Mouse (Mus musculus) brain, adult 2 months (tissue): ENCODE results near the gene Asb4.

Experiments
- DNase-seq: peaks from one replicate; pipeline ENCODE4 v3.0.0; 2011; ENCODE audit warnings: low read depth, low spot score

Asb4 gene

DNA sequence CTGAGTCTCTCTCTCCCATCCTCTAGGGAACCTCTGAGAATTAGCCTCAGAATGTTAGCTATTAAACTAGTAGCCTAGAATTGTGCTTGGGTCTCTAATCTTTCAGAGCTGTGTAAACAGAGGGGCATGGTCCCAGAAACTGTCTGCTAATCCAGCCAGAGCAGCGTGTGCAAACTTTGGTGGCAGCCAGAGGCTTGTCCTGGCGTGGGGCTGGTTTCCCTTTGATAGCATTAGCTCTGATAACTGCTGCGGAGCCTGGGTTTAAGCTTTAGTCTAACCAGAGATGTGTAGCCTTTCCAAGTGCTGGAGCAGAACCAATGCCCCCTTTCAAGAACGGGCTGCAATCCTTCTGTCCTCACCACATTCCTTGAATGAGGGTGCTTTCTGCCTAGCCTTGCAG lies 11.8 kb downstream of the Asb4 start:
- no peak for DNase-seq

DNA sequence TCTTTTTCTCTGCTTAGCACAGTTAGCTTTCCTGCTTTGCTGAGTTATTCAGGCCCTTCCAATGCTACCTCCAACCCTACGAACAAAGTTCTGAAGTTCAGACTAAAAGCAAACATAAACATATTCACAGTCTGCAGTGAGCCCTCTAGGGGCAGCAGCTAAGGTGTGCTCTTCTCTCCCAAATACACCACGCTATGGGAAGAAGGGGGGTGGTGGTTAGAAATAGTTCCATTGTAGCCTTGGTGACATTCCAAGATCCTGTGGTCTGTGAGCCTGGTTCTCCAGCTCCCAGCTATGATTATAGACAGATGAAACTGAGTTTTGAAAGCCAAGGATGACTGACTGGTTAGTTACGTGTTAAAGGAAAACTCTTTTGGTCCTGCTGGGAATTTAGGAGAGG lies 13.6 kb downstream of the Asb4 start:
- no peak for DNase-seq

DNA sequence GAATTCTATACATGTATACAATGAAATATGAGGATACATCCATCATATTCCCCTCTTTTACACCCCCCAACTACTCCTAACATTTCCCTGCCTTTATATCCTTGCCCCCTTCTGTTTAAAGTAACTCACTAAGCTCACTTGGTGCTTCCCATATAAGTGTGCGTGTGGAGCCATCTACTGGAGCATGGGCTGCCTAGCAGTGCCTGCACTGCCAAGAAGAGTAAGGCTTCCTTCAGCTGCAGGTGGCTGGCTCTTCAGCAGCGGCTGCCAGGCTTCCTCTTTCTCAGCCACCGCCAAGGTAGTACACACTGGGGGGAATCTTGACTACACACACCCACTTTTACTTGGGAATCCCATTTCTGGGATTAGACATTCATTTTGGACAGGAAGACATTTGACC lies 18.2 kb downstream of the Asb4 start:
- DNase-seq = peak; percentile 86

DNA sequence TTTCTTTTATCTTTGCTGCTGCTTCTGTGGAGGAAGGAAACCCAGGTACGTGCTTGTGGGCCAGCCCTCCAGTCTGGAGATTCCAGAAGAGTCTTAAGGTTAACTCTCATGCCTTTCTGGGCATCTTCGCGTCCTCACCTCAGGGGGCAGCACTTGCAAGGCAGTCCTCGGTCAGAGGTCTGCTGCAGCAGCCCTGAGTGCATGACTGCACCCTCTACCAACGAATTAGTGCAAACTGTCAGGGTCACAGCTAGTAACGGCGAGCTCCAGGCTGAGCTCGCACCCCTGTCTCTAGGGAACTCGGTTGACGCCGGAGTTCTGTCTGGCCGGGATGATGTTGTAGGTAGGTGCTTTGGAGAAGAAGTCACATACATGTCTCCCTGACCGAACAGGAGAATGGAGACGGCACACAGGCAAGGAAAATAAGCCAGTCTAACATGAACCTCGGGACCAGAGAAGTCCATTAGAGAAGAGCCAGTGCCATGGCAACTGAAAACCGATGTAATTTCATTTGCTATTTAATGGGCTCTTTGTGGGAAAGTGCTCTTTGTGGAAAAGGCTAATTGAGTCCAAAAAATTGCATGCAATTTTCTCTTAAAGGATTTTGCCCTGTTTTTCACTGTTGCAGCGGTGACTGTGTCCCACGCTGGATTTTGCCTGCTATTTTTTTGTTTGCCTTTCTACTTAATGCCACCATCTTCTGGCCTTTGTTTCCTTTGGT lies 20.1 kb downstream of the Asb4 start:
- DNase-seq = peak; percentile 23

DNA sequence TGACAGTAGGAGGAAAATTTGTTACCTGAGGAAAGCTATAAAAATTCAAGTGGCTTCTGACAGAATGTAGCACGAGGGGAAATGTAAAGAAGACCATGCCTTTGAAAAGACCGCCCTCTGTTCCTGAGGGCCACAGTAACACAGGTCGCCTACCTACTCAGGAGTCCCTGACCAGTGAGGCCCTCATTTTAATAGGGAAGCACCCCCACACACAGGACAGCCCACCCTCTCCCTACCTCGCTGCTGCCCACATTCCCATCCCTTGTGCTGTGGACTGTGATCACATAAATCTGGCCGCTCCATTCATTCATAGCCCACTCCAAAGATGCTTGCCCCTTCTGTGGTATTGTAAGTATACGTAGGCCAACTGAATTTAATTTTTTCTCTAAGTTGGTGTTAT lies 20.8 kb downstream of the Asb4 start:
- DNase-seq = no peak

DNA sequence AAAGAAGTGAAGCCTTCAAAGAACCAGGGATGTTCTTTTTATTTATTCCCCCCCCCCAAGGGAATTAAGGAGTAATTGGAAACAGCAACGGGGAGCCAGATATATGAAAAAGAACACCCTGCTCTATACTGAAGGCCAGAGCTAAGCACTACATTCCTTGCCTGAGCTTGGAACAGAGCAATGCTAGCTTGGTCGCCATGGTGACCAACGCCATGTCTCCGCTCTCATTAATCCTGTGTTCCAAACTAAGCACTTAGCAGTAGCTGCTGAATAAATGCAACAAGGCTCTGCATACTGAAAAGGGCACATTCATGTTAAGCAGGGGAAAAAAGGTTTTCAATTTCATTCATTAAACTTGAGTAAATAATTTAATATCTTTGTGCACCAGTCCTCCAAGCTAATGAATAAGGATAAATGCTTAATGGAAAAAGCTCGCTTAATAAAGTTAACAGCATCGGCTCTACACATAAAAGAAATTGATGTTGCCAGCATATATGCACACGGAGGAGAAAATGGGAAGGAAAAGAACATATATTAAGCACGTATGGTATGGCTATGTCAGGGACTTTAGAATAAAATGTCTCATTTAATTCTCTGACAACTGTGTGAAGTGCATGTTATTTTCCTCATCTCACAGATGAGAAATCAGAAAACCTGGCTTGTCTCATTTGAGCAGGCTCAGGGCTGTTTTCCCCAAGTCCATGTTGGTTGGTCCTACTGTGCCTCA lies 25.4 kb downstream of the Asb4 start:
- peak; percentile 88 for DNase-seq

DNA sequence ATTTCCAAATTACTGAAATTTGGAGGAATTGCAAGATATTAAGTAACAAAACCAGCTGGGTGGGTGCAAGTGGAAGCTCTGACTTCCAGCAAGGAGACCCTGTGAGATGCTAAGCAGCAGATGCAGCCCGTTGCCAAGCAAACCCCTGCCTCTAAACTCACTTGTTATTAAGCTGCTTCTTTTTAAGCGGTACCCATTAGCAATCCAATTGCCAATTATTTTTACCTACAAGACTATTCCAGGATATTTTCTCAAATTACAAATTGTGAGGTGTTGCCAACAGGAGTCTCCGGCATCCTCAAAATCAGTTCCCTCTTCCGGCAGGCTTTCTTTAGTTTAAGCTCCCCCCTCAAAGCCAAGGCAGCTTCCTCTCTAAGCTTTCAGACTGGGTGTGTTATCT lies 26.5 kb downstream of the Asb4 start:
- no peak for DNase-seq

DNA sequence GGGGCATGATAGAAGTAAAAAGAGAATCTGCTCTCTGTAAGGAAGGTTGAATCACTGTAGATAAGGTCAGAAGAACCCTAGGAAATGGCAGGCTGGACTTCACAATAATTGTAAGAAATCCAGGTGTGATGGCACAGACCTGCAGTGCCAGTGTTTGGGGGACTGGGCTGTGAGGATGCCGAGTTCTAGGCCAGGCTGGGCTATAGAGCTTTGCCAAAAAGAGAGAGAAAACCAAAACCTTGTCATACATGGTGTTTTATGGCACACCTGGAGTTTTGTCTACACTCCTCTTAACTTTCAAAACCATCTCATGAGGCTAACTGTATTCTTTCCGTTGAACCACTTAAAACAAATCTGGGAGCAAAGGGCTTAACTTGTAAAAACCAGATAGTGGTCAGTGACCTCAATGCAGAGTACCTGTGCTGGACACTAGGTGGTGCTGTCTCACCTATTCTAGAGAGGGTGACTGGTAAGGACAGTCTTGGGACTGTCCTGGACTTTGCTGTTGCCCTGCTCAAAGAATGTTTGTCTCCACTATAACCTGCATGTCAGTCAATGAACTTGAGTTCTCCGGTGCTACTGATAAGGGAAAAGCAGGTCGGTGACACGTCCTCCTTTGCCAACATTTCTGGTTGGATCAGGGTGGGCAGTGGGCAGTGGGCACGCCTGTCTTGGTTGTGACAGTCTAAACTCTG lies 27.7 kb downstream of the Asb4 start:
- peak; percentile 74 for DNase-seq

DNA sequence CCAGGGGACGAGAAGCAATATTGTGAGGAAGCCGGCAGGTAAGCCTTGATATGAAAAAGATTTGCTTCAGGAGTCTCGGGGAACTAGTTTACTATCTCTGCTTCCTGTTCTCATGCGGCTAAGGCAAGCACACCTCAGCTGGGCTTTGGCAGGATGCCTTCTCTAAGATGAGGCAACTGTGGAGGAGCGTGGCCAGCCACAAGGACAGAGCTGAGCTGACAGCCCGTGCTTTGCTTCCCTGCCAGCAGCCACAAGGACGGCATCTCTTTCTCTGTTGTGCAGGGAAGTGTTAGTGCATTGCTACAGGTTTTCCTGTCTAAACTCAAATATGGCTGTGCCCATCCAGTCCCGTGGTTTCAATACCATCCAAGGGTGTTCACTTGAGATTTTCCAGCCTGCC lies 30.1 kb downstream of the Asb4 start:
- peak; percentile 23 for DNase-seq

DNA sequence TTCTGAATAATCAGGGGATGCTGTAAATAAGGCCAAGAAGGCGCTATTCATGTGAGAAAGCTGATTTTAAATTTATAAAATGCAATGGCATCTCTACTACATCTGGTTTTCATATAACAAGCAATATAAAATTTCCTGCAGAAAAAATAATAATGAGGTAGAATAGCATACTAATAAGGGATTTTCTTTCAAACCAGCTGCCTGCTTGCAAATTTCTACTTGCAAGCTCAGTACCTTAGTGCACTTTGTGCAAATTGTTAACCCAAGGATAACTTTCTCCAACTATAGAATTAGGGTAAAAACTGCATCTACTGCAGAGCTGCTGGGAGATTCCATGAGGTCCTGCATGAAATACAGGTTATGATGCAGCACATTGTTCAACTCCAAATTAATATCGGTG lies 38.3 kb downstream of the Asb4 start:
- no peak for DNase-seq

DNA sequence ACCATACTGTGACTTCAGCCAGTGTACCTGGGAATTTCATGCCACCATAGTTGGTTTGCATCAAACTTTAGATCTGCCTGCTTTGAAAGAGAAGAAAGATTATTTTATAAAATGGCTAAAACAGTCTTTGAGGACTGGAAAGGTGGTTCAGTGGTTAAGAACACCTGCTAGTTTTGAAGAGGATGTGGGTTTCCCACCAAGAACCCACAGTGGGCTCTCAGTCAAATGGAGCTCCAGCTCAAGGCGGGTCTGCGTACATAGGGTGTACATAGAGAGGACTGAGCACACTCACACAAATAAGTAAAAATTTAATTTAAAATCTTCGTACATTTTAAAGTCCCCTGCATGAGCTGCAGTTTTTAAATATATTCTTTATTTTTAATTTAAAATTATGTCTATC lies 39.2 kb downstream of the Asb4 start:
- no peak for DNase-seq

DNA sequence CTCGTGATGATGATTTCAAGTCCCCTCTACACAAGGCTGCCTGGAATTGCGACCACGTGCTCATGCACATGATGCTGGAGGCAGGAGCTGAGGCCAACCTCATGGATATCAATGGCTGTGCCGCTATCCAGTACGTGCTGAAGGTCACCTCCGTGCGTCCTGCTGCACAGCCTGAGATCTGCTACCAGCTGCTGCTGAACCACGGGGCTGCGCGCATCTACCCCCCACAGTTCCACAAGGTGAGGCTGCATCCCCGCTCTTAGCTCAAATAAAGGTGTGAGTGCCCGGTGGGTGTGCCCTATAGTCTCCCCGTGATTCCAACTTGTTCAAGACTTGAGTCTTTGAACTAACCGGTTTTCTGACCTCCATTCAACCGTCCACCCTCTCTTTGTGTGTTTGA lies 40.4 kb downstream of the Asb4 start:
- DNase-seq = no peak

DNA sequence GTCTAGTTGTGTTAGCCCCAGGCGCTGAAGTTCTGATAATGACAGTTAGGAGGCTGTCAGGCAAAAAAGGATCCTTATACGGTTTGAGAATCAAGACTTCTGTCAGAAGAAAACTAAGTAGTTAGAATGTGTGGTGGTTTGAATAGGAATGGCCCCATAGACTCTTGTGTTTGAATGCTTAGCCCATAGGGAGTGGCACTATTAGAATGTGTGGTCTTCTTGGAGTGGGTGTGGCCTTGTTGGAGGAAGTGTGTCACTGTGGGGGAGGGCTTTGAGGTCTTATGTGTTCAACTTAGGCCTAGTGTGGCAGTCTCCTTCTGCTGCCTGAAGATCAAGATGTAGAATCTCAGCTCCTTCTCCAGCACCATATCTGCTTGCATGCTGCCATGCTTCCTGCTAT lies 43.8 kb downstream of the Asb4 start:
- DNase-seq = no peak

DNA sequence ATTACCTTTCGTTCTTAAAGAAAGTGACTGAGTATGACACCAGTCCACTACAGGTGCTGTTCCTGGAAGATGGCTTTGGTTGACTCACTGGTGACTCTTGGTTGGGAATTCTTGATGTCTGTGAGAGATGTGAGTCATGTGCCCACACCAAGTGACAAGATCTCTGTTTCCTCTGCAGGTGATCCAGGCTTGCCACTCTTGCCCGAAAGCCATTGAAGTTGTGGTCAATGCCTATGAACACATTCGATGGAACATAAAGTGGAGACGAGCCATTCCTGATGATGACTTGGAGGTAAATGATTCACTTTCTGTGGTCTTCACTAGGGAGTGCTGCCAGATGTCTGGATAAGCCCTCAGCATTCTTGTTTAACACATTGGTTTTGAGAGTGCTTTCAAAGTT lies 46.4 kb downstream of the Asb4 start:
- no peak for DNase-seq

DNA sequence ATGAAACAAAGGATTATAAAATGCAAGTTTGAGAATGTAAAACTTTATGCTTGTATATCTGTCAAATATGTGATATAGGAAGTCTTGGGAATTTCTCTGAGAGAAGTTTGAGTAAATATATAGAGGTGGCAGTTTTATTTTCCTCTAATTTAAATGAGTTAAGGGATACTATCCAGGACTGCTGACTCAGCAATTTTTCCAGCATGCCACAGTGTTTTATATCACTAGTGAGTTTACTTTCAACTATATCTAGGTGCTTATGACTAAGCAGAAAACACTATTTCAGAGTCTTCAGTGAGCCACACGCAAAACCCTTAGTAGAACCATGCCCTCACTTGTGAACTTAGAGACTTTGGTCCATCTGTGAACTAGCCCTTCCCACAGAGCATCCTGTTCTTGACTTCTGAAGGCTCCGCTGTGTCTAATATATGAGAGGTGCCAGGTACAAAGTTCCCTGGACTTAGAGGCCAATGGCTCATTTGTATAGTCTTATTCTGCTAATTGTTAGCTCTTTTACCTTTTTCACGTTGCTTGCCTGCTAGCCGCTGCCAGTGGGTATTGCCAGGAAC lies 46.9 kb downstream of the Asb4 start:
- no peak for DNase-seq

DNA sequence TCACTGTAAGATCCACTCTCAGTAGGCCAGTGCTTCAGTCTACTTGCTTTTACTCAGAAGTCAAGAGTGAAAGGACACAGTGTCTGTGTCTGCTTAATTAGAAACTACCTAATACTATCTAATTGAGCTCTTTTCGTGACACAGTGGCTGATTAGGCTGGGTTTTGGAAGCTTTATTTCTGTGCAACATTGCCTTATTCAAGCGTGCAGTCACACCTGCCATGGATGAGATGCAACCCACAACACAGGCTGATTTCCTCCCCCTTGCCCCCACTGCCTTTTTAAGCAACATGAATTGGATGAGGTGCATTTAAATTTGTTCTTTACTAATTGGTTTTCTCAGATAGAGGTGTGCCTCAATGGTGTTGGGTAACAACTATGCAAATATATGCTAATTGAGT lies 50.7 kb downstream of the Asb4 start:
- DNase-seq = no peak

DNA sequence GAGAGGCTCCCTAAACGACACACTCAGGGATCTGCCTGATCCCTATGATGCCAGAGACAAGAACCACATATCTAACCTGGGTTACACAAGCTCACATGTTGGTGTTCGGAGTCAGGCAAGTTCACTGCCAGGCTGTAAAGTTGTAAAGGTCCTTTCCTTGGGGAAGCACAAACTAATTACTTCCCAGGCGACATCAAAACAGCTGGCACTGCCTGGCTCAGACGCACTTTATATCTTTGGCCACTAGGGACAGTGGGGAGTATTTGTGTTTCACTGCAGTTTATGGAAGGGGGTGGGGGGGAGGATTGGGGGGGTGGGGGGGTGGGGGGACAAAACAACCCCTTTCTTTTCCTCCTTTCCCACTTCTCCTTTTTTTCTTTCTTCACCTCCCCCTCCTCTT lies 54.6 kb downstream of the Asb4 start:
- peak; percentile 27 for DNase-seq

DNA sequence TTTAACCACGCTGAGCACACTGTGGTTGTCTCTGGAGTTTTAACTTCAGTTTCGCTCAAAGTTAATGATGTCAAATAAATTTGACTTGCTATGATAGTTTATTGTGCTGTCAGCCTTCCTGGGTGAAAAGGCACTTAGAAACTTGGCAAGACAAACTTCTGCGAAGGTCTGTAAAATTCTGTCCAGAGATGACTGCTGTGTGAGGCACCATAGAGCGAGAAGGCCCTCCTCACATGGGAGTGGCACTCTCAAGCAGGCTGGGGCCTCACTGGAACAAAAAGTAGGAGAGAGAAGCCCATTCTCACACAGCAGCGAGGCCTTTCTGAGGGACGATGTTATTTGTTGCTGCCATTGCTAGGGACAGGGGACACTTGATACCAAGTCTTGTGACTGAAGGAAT lies 58.0 kb downstream of the Asb4 start:
- no peak for DNase-seq

DNA sequence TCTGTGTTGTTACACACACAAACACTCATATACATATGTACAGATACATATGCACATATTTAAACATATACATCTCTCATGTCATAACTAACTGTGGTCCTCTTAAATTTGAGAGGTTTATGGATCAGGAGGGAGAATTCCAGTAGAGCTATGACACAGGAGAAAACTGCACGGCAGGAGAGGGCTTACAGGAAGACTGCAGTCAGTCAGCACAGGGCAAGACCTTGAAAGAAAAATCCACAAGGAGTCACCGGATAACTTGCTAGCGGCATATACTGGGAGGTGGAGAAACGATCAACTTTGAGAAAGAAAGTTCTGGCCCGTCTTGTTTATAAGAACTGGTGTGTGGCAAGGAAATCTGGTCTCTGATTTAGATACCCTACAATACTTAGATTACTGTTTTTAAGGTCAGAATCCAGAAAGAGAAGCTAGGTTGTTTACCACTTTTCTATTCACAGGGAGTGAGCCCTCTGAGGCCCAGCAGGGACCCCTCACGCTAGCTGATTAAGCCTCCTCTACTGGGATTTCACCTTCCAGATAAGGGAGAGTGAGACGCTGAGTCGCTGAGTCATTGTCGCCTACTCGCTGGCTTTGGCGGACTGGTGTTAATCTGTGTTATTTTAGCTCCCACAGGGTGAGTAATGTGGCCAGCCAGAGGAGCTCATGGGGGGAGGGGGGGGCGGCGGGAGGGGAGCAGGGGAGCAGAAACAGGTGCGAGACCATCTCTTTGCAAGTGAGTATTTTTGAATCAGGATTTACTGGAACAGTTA lies 59.3 kb downstream of the Asb4 start:
- peak; percentile 86 for DNase-seq

DNA sequence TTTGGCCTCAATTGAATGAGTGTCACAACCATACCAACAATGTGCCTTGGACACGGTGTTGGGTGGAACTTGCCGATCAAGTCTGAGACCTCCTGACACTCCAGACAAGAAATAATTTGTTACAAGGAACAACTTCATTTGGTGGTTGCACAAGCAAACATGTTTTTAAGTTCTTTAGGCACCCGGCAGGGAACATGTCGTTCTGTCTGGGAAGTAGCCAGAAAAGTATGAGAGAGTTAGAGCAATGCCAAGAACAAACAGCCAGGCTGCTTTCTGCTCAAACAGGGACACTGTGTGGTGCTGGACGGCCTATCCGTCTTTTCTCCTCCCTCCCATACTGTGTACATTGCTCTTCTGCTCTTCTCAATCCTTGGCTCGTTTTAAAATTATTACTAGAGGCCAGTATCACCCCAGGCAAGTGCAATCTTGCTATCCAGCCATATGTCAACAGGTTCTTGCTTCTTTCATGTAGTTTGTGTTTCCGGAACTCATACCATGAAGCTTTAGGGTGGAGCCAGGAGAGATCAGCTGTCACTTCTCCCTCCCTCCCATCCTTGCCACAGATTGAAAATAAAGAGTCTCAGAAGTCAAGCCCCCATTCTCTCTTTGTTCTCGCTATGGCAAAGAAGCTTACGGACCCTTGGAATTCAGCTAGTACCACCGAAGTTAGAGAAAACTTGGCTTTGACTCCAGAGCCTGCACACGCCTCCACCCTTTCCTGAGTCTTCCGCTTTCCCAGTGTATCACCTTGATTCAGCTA lies 60.1 kb downstream of the Asb4 start:
- DNase-seq = peak; percentile 75

DNA sequence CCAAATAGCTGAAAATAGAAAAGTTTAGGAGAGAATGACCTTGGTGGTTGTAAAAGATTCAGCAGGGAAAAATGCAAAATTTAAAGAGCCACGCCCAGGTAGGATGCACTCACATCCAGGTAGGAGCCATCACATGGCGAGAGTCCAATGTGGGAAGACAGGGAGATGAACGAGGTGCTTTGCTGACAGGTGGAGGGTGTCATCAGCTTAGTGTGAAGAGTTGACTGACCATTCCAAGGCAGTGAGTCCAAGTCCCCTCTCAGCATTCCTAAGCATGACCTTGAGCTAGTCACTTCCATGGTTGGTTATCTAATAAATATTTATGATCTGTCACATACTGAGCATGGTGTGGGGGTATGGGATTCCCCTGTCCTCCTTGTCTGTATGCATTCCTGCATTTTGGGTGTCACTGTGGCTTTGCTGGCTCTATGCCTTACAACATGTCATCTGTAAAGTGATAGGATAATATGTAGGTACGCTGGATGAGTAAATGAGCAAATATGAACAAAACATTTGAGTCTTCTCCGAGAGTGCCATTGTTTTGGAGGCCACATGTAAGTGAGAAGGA lies 61.2 kb downstream of the Asb4 start:
- DNase-seq = no peak
